Mouse (Mus musculus) CH12.LX (cell line): Measurements from ENCODE around the gene Btnl4. TPM values are rescaled to one million over a fixed set of nuclear protein-coding genes. Genes with fewer than 3 reads are reported as not detected.

Source experiments
- DNase-seq: peaks from one replicate; pipeline ENCODE4 v3.0.0-alpha.2; 2013; ENCODE audit errors: extremely low read depth
- H3K27ac ChIP-seq: 2 replicates; pipeline ENCODE4 v1.5.1; 2012; ENCODE audit warnings: low read depth, mild to moderate bottlenecking, control low read depth, moderate library complexity; ENCODE audit not compliant: insufficient read depth
- H3K27me3 ChIP-seq: replicated peaks from 2 replicates; pipeline ENCODE3; 2012; ENCODE audit warnings: inconsistent platforms
- H3K36me3 ChIP-seq, 2 experiments: replicated peaks in 1 of 2; 2 replicates each; pipeline versions ENCODE3 to v1.6.1; 2012; ENCODE audit warnings: inconsistent platforms in 1 of 2, low read length in 1 of 2, mild to moderate bottlenecking in 1 of 2, mixed read lengths in 1 of 2, moderate library complexity in 1 of 2; ENCODE audit not compliant: control insufficient read depth in 1 of 2, insufficient read depth in 1 of 2
- H3K4me1 ChIP-seq, 2 experiments: 2 replicates each; pipeline ENCODE4 v1.6.1; 2012; ENCODE audit warnings: inconsistent platforms in 1 of 2, moderate library complexity in 1 of 2; ENCODE audit not compliant: insufficient read depth in 2 of 2, control insufficient read depth in 1 of 2
- H3K4me2 ChIP-seq: 2 replicates; pipeline ENCODE4 v1.6.1; 2012; ENCODE audit warnings: low read depth, mild to moderate bottlenecking, control low read depth; ENCODE audit not compliant: poor library complexity, insufficient read depth, severe bottlenecking
- H3K4me3 ChIP-seq, 3 experiments: fragments of 150-350 bp in 1 of 3; sonication (generic) in 1 of 3; replicated peaks in 1 of 3; 2 replicates each; pipeline versions ENCODE3 to v1.5.1; 2011 to 2012; ENCODE audit warnings: low read depth in 2 of 3, low read length in 2 of 3, mild to moderate bottlenecking in 2 of 3, moderate library complexity in 2 of 3, control low read depth in 1 of 3, improper control_type of control experiment in 1 of 3, inconsistent platforms in 1 of 3, mixed read lengths in 1 of 3; ENCODE audit not compliant: poor library complexity in 1 of 3
- H3K79me2 ChIP-seq: replicated peaks from 2 replicates; pipeline ENCODE4 v1.6.1; 2012; ENCODE audit warnings: mild to moderate bottlenecking, moderate library complexity; ENCODE audit not compliant: control insufficient read depth, poor library complexity, insufficient read depth, severe bottlenecking; ENCODE audit errors: extremely low read depth
- H3K9ac ChIP-seq: 2 replicates; pipeline ENCODE4 v1.6.1; 2012; ENCODE audit warnings: low read depth, mild to moderate bottlenecking, control low read depth, moderate library complexity; ENCODE audit not compliant: insufficient read depth
- H3K9me3 ChIP-seq: replicated peaks from 2 replicates; pipeline ENCODE3; 2012; ENCODE audit warnings: low read length, inconsistent platforms, mixed read lengths
- BHLHE40 ChIP-seq: IDR thresholded peaks from 2 replicates; pipeline ENCODE4 v1.6.1; 2011; ENCODE audit warnings: mild to moderate bottlenecking, low read depth, low read length, improper control_type of control experiment
- CHD1 ChIP-seq: IDR thresholded peaks from 2 replicates; pipeline ENCODE4 v1.6.1; 2012; ENCODE audit warnings: low read depth, low read length, improper control_type of control experiment, inconsistent platforms
- CHD2 ChIP-seq: IDR thresholded peaks from 2 replicates; pipeline ENCODE4 v1.6.1; 2011; ENCODE audit warnings: low read length, improper control_type of control experiment
- E2F4 ChIP-seq: IDR thresholded peaks from 2 replicates; pipeline ENCODE4 v1.6.1; 2011; ENCODE audit warnings: low read depth, low read length, improper control_type of control experiment; ENCODE audit not compliant: insufficient replicate concordance
- ELF1 ChIP-seq: IDR thresholded peaks from 2 replicates; pipeline ENCODE4 v1.6.1; 2014; ENCODE audit warnings: low read depth, mild to moderate bottlenecking, inconsistent platforms, low read length, improper control_type of control experiment
- EP300 ChIP-seq: IDR thresholded peaks from 2 replicates; pipeline ENCODE4 v1.6.1; 2011; ENCODE audit warnings: low read length, improper control_type of control experiment
- HCFC1 ChIP-seq: IDR thresholded peaks from 2 replicates; pipeline ENCODE4 v1.6.1; 2012; ENCODE audit warnings: low read depth, mild to moderate bottlenecking, inconsistent platforms, low read length, improper control_type of control experiment
- IRF4 ChIP-seq: IDR thresholded peaks from 2 replicates; pipeline ENCODE4 v1.6.1; 2014; ENCODE audit warnings: low read depth, mild to moderate bottlenecking, inconsistent platforms, low read length, improper control_type of control experiment
- JUND ChIP-seq: conservative IDR thresholded peaks from 2 replicates; pipeline ENCODE4 v1.6.1; 2011; ENCODE audit warnings: low read depth, low read length, improper control_type of control experiment
- KAT2A ChIP-seq: IDR thresholded peaks from 2 replicates; pipeline ENCODE4 v1.6.1; 2012; ENCODE audit warnings: low read length, improper control_type of control experiment, inconsistent platforms; ENCODE audit not compliant: insufficient replicate concordance
- MAZ ChIP-seq: IDR thresholded peaks from 2 replicates; pipeline ENCODE4 v1.6.1; 2012; ENCODE audit warnings: low read depth, mild to moderate bottlenecking, inconsistent platforms, low read length, improper control_type of control experiment, moderate library complexity
- MXI1 ChIP-seq: IDR thresholded peaks from 2 replicates; pipeline ENCODE4 v1.6.1; 2011; ENCODE audit warnings: mild to moderate bottlenecking, low read depth, low read length, improper control_type of control experiment
- MYC ChIP-seq: IDR thresholded peaks from 2 replicates; pipeline ENCODE4 v1.6.1; 2011; ENCODE audit warnings: low read depth, mild to moderate bottlenecking, improper control_type of control experiment, low read length
- NRF1 ChIP-seq: IDR thresholded peaks from 2 replicates; pipeline ENCODE4 v1.6.1; 2014; ENCODE audit warnings: low read depth, mild to moderate bottlenecking, inconsistent platforms, low read length, improper control_type of control experiment, moderate library complexity
- PAX5 ChIP-seq: IDR thresholded peaks from 2 replicates; pipeline ENCODE4 v1.6.1; 2012; ENCODE audit warnings: low read length, inconsistent platforms, mixed read lengths
- RAD21 ChIP-seq: IDR thresholded peaks from 2 replicates; pipeline ENCODE4 v1.6.1; 2011; ENCODE audit warnings: low read depth, mild to moderate bottlenecking, low read length, improper control_type of control experiment, moderate library complexity
- TCF12 ChIP-seq: IDR thresholded peaks from 2 replicates; pipeline ENCODE4 v1.6.1; 2014; ENCODE audit warnings: low read depth, mild to moderate bottlenecking, inconsistent platforms, low read length, improper control_type of control experiment
- USF2 ChIP-seq: conservative IDR thresholded peaks from 2 replicates; pipeline ENCODE4 v1.6.1; 2011; ENCODE audit warnings: low read depth, low read length, improper control_type of control experiment
- ZC3H11A ChIP-seq: IDR thresholded peaks from 2 replicates; pipeline ENCODE4 v1.6.1; 2012; ENCODE audit warnings: low read depth, mild to moderate bottlenecking, inconsistent platforms, low read length, improper control_type of control experiment
- ZKSCAN1 ChIP-seq: IDR thresholded peaks from 2 replicates; pipeline ENCODE4 v1.6.1; 2012; ENCODE audit warnings: low read depth, inconsistent platforms, low read length, improper control_type of control experiment, borderline replicate concordance
- ZMIZ1 ChIP-seq: IDR thresholded peaks from 2 replicates; pipeline ENCODE4 v1.6.1; 2012; ENCODE audit warnings: low read depth, mild to moderate bottlenecking, inconsistent platforms, low read length, improper control_type of control experiment
- ZNF384 ChIP-seq: IDR thresholded peaks from 2 replicates; pipeline ENCODE4 v1.6.1; 2012; ENCODE audit warnings: low read depth, low read length, improper control_type of control experiment, inconsistent platforms
- dilution Hi-C: fragments of 300-500 bp; cut with MboI; formaldehyde crosslinking; loops from 2 replicates; pipeline ENCODE4 v1.14.3; 2020; ENCODE audit warnings: low sequenced_read_pairs; ENCODE audit not compliant: extremely low pct_unique_long_range_greater_than_20kb, extremely low pct_ligation_motif_present
- in situ Hi-C: fragments of 300-500 bp; cut with MboI; formaldehyde crosslinking; loops from 3 replicates; pipeline ENCODE4 v1.14.3; 2019; ENCODE audit warnings: low sequenced_read_pairs, low pct_ligation_motif_present, low pct_unique_long_range_greater_than_20kb, mixed read lengths
- polyA plus RNA-seq: library from polyadenylated mRNA; unstranded; fragments of >175 nt; gene quantifications from 2 replicates; pipeline ENCODE4 v1.2.1, GENCODE M21; 2012; ENCODE audit warnings: low read depth; ENCODE audit not compliant: insufficient read length
- total RNA-seq, 2 experiments: library from RNA; depleted of rRNA; stranded (reverse); fragments of 300-350 nt in 1 of 2; fragments of >200 nt in 1 of 2; gene quantifications; 2 replicates each; pipeline ENCODE4 v1.2.3; 2012 to 2014

Btnl4 gene
- total and polyA plus RNA-seq, 3 experiments: not detected

- no peaks in the 10 kb centered on the region for H3K79me2 ChIP-seq
- no peak overlapping the region for H3K4me2 ChIP-seq
- no peak for DNase-seq
- no peak for TF ChIP-seq ZNF384
- TF ChIP-seq IRF4: no peak
- no peak for TF ChIP-seq MAZ
- no peak for TF ChIP-seq MYC
- TF ChIP-seq ZKSCAN1: no peak
- no peak overlapping the region for H3K9ac ChIP-seq
- no peaks in the 10 kb centered on the region for H3K9me3 ChIP-seq
- no peaks in the 10 kb centered on the region for H3K36me3 ChIP-seq
- in situ Hi-C loops: loop anchor here (10.0 kb wide), 1 partner anchor 106 kb away; no protein-coding TSS in a partner anchor
- H3K4me1 ChIP-seq: peaks cover 0 to 16% of the 10 kb centered on the region in 2 experiments; a peak in 2 of 4 replicates
- no peak overlapping the region for H3K27ac ChIP-seq
- H3K4me3 ChIP-seq: no peak overlapping the region
- peaks cover 46% of the 10 kb centered on the region for H3K27me3 ChIP-seq
- dilution Hi-C loops: no loop called here
Measured at GRCm38 (mm10) chr17:34448473-34449041, 28.6 kb downstream of the Btnl4 start.

- H3K36me3 ChIP-seq: no peaks in the 10 kb centered on the region
- H3K27ac ChIP-seq: no peak overlapping the region
- no peaks in the 10 kb centered on the region for H3K9me3 ChIP-seq
- H3K9ac ChIP-seq: no peak overlapping the region
- H3K4me1 ChIP-seq: peaks cover 4 to 10% of the 10 kb centered on the region in 2 experiments; a peak in 3 of 4 replicates
- no peak for TF ChIP-seq USF2
- TF ChIP-seq ELF1: no peak
- no peak for TF ChIP-seq HCFC1
- TF ChIP-seq TCF12: no peak
- no peak for TF ChIP-seq CHD1
- TF ChIP-seq NRF1: no peak
- TF ChIP-seq ZKSCAN1: no peak
- no peak for TF ChIP-seq CHD2
- TF ChIP-seq EP300: no peak
- TF ChIP-seq RAD21: no peak
- no peak for TF ChIP-seq JUND
- TF ChIP-seq KAT2A: no peak
- no peak for TF ChIP-seq BHLHE40
- TF ChIP-seq E2F4: no peak
- TF ChIP-seq ZC3H11A: no peak
- TF ChIP-seq ZMIZ1: no peak
- no peak for TF ChIP-seq PAX5
- no peak for TF ChIP-seq MXI1
- in situ Hi-C loops (loop anchor here (5.0 to 10.0 kb wide), 2 partner anchors 113 to 175 kb away; partner anchors contain the start of gene Egfl8), dilution Hi-C loops (no loop called here)
- no peaks in the 10 kb centered on the region for H3K79me2 ChIP-seq
- H3K4me2 ChIP-seq: no peak overlapping the region
- no peak for DNase-seq
- peaks cover 45% of the 10 kb centered on the region for H3K27me3 ChIP-seq
- no peak overlapping the region for H3K4me3 ChIP-seq
Measured at GRCm38 (mm10) chr17:34441990-34442389, 35.1 kb downstream of the Btnl4 start.
